Mouse (Mus musculus) left cerebral cortex, adult 2 months (tissue): ENCODE measurements around the gene Ptbp3. TPM values are rescaled to one million over a fixed set of nuclear protein-coding genes. Genes with fewer than 3 reads are reported as not detected.
A peak's percentile ranks its signal among the peaks of the same experiment; 100 is the strongest.

Experiments used
- DNase-seq, 2 experiments: peaks; one replicate each; pipeline ENCODE4 v3.0.0; 2021 to 2022; ENCODE audit warnings: low spot score in 2 of 2, mixed read lengths in 1 of 2; ENCODE audit errors: extremely low spot score in 1 of 2
- H3K27ac ChIP-seq: fragments of 200-600 bp; 2 replicates; pipeline ENCODE4 v1.8.1; 2022
- H3K4me3 ChIP-seq: fragments of 200-600 bp; 2 replicates; pipeline ENCODE4 v1.8.1; 2022
- CTCF ChIP-seq: fragments of 200-600 bp; IDR thresholded peaks from 2 replicates; pipeline ENCODE4 v1.8.1; 2022; ENCODE audit warnings: antibody characterized with exemption, mild to moderate bottlenecking, moderate library complexity
- intact Hi-C: fragments of 180-260 bp; cut with DNase I; formaldehyde crosslinking; loops from one replicate; pipeline ENCODE4 v1.15.1; 2025
- total RNA-seq, 2 experiments: library from RNA; stranded (reverse); gene quantifications; 2 replicates each; pipeline ENCODE4 v1.2.3; 2021

Ptbp3 gene
- total RNA-seq, 2 experiments from 2014 or later: 27.6 to 29.3 TPM

DNA sequence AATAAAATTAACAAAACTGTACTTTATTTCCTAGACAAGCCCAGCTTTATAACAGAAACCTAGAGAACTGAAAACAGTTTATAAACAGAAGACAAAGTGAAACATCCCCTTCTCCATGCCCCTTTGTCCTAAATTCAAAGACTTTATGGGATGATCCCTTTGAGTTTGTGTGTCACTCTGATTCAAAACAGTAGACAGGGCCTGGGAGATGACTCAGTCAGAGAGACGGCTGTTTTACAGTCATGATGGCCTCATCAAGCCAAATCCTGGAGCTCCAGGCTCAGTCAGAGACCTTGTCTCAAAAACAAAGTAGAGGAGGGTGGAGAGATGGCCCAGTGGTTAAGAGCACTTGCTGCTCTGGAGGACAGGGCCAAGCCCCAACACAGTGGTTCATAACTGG is 2.7 kb upstream of the Ptbp3 start:
- intact Hi-C loops: no loop called here
- DNase-seq: no peak
- H3K27ac ChIP-seq: no peak overlapping the region
- H3K4me3 ChIP-seq: no peak overlapping the region
- no peak for TF ChIP-seq CTCF

DNA sequence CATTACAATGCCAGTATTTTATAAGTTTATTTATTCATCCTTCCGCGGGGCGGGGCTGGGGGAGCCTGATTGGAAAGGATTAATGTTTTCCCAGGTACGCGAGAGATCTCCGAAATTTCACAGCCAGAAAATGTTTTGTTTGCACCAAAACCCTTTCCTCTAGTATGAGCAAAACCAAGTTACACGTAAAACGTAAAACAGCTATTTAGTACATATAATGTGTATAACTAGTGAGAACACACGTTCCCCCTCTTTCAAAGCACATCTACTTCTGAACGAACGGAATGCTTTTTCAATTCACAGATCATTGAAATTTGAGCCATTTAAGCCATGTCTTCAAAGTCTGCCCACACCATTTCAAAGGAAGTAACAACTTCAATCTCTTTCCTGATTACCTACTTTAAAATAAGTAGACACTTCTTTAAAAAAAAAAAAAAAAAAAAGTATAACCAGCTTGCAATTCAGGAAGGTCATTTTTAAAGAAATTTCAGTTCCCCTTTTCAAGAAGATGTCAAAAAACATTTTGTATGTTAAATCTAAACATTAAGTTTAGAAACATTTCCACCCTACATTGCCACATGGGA is 905 bp upstream of the Ptbp3 start:
- peak overlapping the region; percentile 92 for H3K4me3 ChIP-seq
- no peak overlapping the region for H3K27ac ChIP-seq
- intact Hi-C loops: loop anchor here (1.0 to 5.0 kb wide), 3 partner anchors 113 to 361 kb away; partner anchors contain the start of genes Susd1 and Ugcg
- DNase-seq: no peak
- TF ChIP-seq CTCF: no peak

DNA sequence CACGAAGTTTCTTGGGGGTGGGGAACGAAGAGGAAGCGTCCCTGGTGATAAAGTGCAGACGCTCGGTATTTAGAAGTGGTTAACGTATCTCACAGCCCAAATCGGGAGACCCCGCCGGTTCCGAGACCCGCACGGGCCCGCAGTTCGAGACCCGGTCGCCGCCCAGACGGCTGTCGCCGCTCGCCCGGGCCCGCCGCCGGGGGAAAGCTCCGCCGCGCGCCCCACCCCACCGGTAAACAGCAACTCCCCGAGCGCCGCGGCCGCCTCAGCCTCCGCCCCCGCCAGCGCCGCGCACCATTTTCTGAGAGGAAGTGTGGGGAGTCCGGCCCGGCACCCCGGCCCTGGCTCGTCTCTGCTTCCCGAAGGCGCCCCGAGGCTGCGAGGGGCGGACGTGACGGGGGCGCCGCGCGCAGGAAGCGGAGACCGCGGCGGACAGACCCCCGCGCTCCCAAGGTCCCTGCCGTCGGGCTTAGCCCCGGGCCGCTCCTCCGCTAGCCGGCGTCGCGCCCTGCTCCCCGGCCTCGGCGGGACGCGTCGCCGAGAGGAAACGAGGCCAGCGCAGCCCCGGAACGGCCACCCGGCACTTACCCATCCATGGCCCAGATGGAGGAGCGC is 497 bp downstream of the Ptbp3 start:
- Histone ChIP-seq H3K4me3 (peak overlapping the region; percentile 92), H3K27ac (peak overlapping the region; percentile 91)
- peak; percentile 64 to 72 for DNase-seq
- intact Hi-C loops: loop anchor here (1.0 to 5.0 kb wide), 3 partner anchors 111 to 359 kb away; partner anchors contain the start of genes Susd1 and Ugcg
- TF ChIP-seq CTCF: no peak

DNA sequence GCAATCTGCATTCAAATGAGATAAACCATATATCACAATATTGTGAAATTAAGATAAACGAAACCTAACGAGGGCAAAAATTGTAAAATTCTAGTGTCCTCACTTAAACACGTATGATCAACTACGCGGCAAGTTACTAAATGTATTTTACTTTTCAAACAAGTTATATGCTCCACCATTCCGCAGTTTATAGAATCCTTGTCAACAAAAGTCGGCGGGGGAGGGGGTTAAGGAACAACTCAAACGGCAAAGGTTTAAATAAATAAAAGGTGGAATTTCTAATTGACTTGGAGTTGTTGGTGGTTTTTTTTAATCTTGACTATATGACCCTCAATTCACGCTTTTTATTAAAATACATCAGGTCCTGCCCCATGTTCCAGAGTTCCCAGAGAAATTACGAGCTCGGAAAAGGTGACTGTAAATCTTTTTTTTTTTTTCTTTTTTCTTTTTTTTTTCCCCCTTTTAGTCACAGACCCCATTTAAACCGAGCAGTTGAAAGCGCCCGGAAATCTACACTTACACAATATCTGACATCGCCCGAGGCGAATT is 1.1 kb downstream of the Ptbp3 start:
- TF ChIP-seq CTCF: no peak
- Histone ChIP-seq H3K27ac (peak overlapping the region; percentile 91), H3K4me3 (peak overlapping the region; percentile 92)
- intact Hi-C loops: loop anchor here (5.0 kb wide), 1 partner anchor 111 kb away; the partner anchor contains the start of gene Susd1
- no peak for DNase-seq

DNA sequence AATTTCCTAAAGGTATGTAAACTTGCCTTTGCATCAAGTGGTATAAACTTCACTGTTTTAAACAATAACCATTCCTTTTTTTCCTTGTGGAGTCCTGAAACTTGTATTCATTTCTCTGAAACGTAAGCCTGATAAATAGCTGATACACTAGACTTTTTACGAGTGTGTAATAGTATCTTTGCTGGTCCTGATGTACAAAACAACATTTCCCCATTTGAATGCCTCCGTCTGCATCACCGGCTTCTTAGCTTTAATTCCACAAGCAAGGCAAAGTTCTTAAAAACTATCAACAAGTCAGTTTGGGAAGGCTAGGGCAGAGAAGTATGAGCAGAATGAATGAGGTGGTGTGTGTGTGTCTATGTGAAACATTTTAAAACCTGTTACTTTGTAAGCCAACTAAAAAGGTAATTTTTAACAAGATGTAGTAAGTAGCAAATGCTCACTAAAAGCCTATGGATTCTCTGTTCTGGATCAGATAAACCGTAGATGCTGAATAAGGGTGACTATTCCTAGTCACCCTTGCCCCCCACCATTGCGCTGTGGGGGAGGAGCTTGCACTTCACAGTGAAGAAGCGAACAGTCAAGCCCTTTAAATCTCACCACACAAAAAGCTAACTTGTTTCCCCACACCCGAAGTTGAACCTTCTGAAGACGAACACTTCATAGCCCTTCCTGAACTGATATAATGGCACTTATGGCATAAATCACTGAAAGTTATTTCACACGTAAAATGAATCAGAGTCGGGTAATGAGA is 1.9 kb downstream of the Ptbp3 start:
- intact Hi-C loops: loop anchor here (5.0 kb wide), 1 partner anchor 110 kb away; the partner anchor contains the start of gene Susd1
- TF ChIP-seq CTCF: no peak
- H3K27ac ChIP-seq: no peak overlapping the region
- no peak for DNase-seq
- H3K4me3 ChIP-seq: peak overlapping the region; percentile 92

DNA sequence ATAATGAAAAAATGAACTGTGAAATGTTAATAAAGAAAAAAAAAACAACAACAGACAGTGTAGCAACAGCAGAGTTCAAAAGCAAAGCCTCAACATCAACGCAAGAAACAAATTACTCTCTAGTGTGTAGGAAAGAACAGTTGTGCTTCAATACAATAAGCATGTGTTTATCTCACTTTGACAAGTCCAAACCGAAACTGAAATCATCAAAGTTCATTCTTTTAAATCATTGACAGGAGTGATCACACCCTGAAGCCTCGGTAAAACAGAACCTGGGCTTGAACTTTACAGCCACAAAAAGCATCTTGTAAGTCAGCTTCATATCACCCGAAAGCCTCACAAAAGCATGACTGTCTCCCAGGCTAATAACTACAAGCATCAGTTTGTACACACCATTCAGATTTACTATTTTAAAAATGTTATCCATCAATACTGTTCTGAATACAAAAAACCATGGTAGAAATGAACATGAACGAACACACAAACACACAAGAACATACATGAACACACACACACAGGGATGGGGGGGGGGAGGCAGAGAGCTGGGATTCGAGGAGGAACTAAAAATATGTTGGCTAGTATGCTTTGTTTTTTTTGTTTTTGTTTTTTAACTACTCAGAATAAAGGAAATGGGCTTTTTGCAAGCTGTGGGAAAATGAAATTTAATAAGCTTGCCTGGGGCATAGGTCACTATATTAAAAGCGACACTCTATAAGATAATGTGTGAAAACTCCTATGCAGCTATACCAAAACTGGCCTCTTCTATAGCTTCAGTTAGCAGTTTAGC is 2.7 kb downstream of the Ptbp3 start:
- intact Hi-C loops: loop anchor here (5.0 kb wide), 1 partner anchor 109 kb away; the partner anchor contains the start of gene Susd1
- DNase-seq: no peak
- Histone ChIP-seq H3K27ac (no peak overlapping the region), H3K4me3 (no peak overlapping the region; the same call in 1 of the 2 replicates)
- TF ChIP-seq CTCF: no peak

DNA sequence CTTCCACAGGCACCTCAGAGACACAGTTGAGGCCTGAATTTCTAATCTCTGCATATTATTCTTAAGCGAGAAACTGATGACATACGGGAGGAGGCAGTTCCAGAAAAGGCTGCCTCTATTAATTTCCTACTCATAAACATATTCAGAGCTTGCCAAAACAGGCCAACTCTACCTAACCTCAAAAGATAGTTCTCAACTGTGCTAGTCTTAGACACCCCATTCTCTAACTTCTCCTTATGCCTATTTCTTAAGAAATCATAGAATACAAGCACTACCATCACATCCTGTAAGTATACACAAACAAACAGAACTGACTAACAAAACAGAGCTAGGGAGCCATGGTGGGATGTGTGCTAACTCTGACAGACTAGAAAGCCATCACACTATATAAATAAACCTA is 4.5 kb downstream of the Ptbp3 start:
- DNase-seq: no peak
- no peak overlapping the region for H3K4me3 ChIP-seq
- TF ChIP-seq CTCF: no peak
- H3K27ac ChIP-seq: no peak overlapping the region
- intact Hi-C loops: loop anchor here (5.0 kb wide), 1 partner anchor 107 kb away; the partner anchor contains the start of gene Susd1

DNA sequence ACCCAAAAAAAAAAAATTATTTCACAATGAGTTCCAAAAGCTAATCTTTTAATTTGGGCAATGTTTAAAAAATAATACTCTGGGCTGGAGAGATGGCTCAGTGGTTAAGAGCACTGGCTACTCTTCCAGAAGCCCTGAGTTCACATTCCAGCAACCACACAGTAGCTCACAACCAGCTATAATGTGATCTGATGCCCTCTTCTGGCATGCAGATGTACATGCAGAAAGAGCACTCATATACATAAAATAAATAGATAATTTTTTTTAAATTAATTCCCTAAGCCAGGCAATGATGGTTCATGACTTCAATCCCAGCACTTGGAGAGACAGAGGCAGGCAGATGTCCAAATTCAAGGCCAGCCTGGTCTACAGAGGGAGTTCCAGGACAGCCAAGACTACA is 6.2 kb downstream of the Ptbp3 start:
- DNase-seq: no peak
- intact Hi-C loops: no loop called here
- Histone ChIP-seq H3K4me3 (no peak overlapping the region), H3K27ac (no peak overlapping the region)
- peak; percentile 16 for TF ChIP-seq CTCF

DNA sequence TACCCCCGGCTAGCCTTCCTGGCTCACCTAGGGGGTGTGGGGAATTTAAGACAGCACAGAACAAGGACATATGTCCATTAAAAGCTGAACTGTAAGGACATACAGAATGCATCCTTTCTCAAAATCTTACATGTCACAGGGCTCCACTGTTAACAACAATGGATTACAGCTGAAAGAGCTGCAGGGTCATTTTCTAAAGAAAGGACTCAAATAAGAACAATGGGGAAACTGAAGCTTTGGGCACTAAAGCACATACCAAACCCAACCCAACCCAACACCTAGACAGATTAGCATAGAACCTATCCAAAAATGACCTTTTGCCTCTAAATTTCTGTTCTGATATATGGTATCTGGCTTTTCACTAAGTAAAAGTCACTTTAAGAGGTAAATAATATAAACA is 12.9 kb downstream of the Ptbp3 start:
- Histone ChIP-seq H3K27ac (no peak overlapping the region), H3K4me3 (no peak overlapping the region)
- no peak for TF ChIP-seq CTCF
- no peak for DNase-seq
- intact Hi-C loops: no loop called here

DNA sequence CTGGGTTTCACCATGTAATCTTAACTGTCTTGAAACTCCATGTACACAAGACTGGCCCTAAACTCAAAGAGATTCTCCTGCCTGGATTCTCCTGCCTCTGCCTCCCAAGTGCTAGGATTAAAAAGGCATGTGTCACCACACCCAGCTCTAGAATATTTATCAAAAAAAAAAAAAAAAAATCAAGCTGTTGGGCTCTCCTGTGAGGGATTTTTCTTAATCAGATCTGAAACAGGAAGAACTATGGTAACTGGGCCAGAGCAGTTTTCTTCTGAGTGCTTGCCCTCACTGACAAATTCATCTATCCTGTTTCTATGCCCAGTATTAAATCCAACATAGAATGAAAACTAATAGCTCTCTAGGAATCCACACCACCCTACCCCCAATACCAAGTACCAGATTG is 13.5 kb downstream of the Ptbp3 start:
- intact Hi-C loops: no loop called here
- Histone ChIP-seq H3K4me3 (no peak overlapping the region), H3K27ac (no peak overlapping the region)
- TF ChIP-seq CTCF: no peak
- DNase-seq: no peak

DNA sequence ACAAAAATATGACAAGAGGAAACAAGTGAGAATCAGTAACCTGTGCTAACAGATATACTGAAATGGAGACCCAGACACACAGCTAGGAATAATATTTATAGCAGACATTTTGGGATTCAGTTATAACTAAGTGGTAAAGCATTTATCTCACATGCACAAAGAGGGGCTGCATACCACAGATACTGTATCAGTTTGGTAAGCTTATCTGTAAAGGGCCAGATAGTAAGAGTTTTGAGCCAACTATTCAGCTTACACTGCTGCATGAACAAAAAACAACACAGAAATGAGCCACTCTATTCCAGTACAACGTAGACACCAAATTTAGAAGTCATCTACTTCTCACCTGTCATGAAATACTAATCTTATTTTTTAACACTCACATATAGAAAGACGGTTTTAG is 15.9 kb downstream of the Ptbp3 start:
- Histone ChIP-seq H3K27ac (no peak overlapping the region), H3K4me3 (no peak overlapping the region)
- TF ChIP-seq CTCF: no peak
- intact Hi-C loops: no loop called here
- DNase-seq: no peak
